In genomic region chr13:92846438-92846837, GRCm38 (mm10) we compare ENCODE assay signal across 19 mouse cellular contexts. TPM values are rescaled to one million over a fixed set of nuclear protein-coding genes. Genes with fewer than 3 reads are reported as not detected.
"Had no signal": no experiment of that assay in that cellular context is flagged by ENCODE, and none has a peak within 500 bp of the region (broad histone marks: within the 10 kb centered on the region; RNA-seq: fewer than 3 reads in every experiment).

No protein-coding gene starts in this region.

- H3K27me3 ChIP-seq: intestine, embryonic 15.5 days; kidney, embryonic 15.5 days had no signal

- ATAC-seq: intestine, embryonic 15.5 days had no signal

- H3K9ac ChIP-seq: intestine, embryonic 15.5 days; kidney, embryonic 15.5 days had no signal

- H3K4me2 ChIP-seq: intestine, embryonic 15.5 days; kidney, embryonic 15.5 days; midbrain, embryonic 11.5 days had no signal

- H3K27ac ChIP-seq: intestine, embryonic 15.5 days; kidney, embryonic 15.5 days; layer of hippocampus, adult 2 months; left cerebral cortex, adult 2 months; stomach, postnatal 0 days had no signal

- H3K9me3 ChIP-seq: intestine, embryonic 15.5 days; kidney, embryonic 15.5 days had no signal

- DNase-seq: kidney, adult 8-10 months; kidney, postnatal 25 days; layer of hippocampus, adult 9-11 months; layer of hippocampus, postnatal 36 days; lung, adult 2 months; lung, postnatal 14 days; lung, postnatal 4 days; midbrain, embryonic 14.5 days; thymus, adult 2 months; thymus, postnatal 14 days; thymus, postnatal 4 days had no signal

- H3K4me1 ChIP-seq: intestine, embryonic 15.5 days; kidney, embryonic 15.5 days had no signal

- H3K4me3 ChIP-seq: intestine, embryonic 15.5 days; kidney, embryonic 15.5 days; layer of hippocampus, adult 2 months; left cerebral cortex, adult 2 months had no signal

RNA-seq across cellular contexts. Expression of gene Thbs4, which starts 51.8 kb away (rescaled TPM):
- total RNA-seq: megakaryocyte progenitor cell, adult 5-6 weeks; megakaryocyte-erythroid progenitor cell, adult 5-6 weeks had no signal
